Mouse (Mus musculus) neural tube, embryonic 11.5 days (tissue): ENCODE measurements around the gene Ccdc172. TPM values are rescaled to one million over a fixed set of nuclear protein-coding genes. Genes with fewer than 3 reads are reported as not detected.

Source experiments
- ATAC-seq: fragments of 200-750 bp; cut with Nextera tagmentation; 2 replicates; pipeline ENCODE4 v1.8.0; 2017; ENCODE audit warnings: moderate number of reproducible peaks, mild to moderate bottlenecking, moderate TSS enrichment, moderate library complexity; ENCODE audit not compliant: insufficient read depth, low FRiP score, low TSS enrichment
- DNase-seq: peaks from one replicate; pipeline ENCODE4 v3.0.0-alpha.2; 2015; ENCODE audit warnings: low spot score
- H3K27ac ChIP-seq: fragments of 300-500 bp; sonication (generic); 2 replicates; pipeline ENCODE4 v1.5.1; 2014; ENCODE audit warnings: low read depth, mild to moderate bottlenecking, low read length
- H3K27me3 ChIP-seq: fragments of 300-500 bp; sonication (generic); 2 replicates; pipeline ENCODE4 v1.6.1; 2014; ENCODE audit warnings: mild to moderate bottlenecking, low read length, mixed read lengths; ENCODE audit not compliant: control insufficient read depth, insufficient read depth
- H3K36me3 ChIP-seq: fragments of 300-500 bp; sonication (generic); 2 replicates; pipeline ENCODE4 v1.6.1; 2014; ENCODE audit warnings: mild to moderate bottlenecking, low read length, moderate library complexity, mixed read lengths; ENCODE audit not compliant: control insufficient read depth, insufficient read depth
- H3K4me1 ChIP-seq: fragments of 300-500 bp; sonication (generic); 2 replicates; pipeline ENCODE4 v1.6.1; 2014; ENCODE audit warnings: low read length, mixed read lengths; ENCODE audit not compliant: control insufficient read depth, insufficient read depth
- H3K4me2 ChIP-seq: fragments of 300-500 bp; sonication (generic); 2 replicates; pipeline ENCODE4 v1.6.1; 2014; ENCODE audit warnings: low read depth, mild to moderate bottlenecking, moderate library complexity
- H3K4me3 ChIP-seq: fragments of 300-500 bp; sonication (generic); 2 replicates; pipeline ENCODE4 v1.5.1; 2014; ENCODE audit warnings: low read depth, low read length
- H3K9ac ChIP-seq: fragments of 300-500 bp; sonication (generic); 2 replicates; pipeline ENCODE4 v1.6.1; 2014; ENCODE audit warnings: mild to moderate bottlenecking, low read length
- H3K9me3 ChIP-seq: fragments of 300-500 bp; sonication (generic); 2 replicates; pipeline ENCODE4 v1.6.1; 2016; ENCODE audit warnings: low read length; ENCODE audit not compliant: control insufficient read depth
- WGBS: fragments of 180-500 bp; shearing (Covaris S2); extraction: QIAGEN DNeasy Blood & Tissue Kit; methylation state at CpG from one replicate; pipeline ENCODE4 v1.1.7; 2014; 5-methylcytosine and 5-hydroxymethylcytosine counted together
- polyA plus RNA-seq: library from polyadenylated mRNA; unstranded; fragments of >200 nt; fragmentation: Nextera tagmentation; extraction: Ambion mirVana; gene quantifications from 2 replicates; pipeline ENCODE4 v1.2.1, GENCODE M21; 2014

Gene Ccdc172
- polyA plus RNA-seq, 1 experiment from 2014 or later = not detected

DNA sequence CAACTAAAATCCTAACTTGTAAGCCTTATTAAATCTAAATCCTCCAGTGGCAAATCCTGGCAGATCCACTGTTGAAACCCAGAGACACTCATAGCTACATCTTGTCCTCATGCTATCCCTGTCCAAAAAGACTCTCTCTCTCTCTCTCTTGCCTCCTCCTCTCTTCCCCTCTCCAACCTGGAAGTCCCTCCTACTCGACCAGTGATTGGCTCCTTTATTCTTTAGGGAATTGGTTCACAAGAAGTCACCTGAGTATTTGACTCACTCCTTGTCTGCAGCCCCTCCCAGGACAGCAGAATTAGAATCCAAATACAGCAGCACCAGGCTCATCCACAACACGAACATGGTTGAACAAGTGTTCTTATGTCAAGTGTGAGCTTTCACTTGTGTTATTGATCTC lies 74.3 kb downstream of the Ccdc172 start:
- Histone ChIP-seq H3K27ac (no peak overlapping the region), H3K36me3 (no peaks in the 10 kb centered on the region), H3K4me3 (no peak overlapping the region), H3K4me1 (no peaks in the 10 kb centered on the region), H3K9me3 (no peaks in the 10 kb centered on the region), H3K4me2 (no peak overlapping the region), H3K27me3 (no peaks in the 10 kb centered on the region), H3K9ac (no peak overlapping the region)
- ATAC-seq = no peak
- 81% methylated on average over 2 of the region's 2 CpGs for WGBS
- DNase-seq = no peak

DNA sequence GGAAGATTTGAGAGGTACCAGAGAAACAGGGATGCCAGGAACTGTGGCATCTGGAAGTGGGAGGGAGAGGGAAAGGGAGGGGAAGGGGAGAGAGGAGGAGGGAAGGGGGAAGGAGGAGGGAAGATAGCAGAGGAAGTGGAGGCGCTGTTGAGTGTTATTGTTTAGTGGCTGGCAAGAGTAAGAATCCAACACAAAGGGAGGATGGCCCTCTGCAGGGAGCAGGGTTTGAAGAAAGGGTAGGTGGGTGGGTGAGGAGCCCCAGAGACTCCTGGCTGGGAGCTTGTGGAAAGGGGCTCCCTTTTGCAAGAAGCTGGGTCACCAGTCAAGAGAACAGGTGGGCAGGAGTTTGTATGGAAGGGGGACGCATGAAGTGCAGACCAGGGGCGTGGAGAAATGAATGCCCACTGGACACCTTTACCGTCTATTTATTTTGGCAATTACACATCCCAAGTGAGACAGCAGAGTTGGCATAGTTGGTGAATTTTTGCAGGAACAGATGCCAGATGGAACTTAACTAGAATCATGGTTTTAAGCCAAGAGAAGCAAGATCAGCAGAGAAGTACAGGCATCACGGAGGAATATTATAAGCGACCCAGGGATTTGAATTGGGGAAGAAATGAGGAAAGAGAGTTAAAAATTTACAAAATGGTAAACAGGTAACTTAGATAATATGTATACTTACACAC lies 78.6 kb downstream of the Ccdc172 start:
- Histone ChIP-seq H3K36me3 (no peaks in the 10 kb centered on the region), H3K4me3 (no peak overlapping the region), H3K4me1 (no peaks in the 10 kb centered on the region), H3K27me3 (no peaks in the 10 kb centered on the region), H3K4me2 (no peak overlapping the region), H3K9ac (no peak overlapping the region), H3K9me3 (no peaks in the 10 kb centered on the region), H3K27ac (no peak overlapping the region)
- 75% methylated on average over 6 of the region's 6 CpGs for WGBS
- ATAC-seq (no peak), DNase-seq (no peak)

DNA sequence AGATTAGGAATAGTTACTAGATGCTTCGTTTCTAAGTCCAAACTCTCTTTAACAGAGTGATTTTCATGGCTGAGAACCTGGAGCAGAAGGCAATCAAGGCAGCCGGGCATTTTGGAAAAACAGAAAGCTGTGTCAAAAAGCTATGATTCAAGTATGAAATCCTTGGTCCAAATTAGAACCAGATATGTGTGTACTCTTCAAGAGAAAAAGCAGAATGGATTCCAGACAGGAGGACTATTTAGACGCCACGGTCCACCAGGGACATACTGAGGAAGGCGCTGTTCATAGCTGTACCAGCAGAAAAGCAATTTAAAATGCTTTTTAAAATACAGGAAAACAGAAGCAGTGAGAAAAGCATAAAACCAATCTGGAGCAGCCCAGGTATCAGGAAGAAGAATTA lies 88.6 kb downstream of the Ccdc172 start:
- WGBS = 80% methylated on average over 5 of the region's 5 CpGs
- Histone ChIP-seq H3K4me1 (no peaks in the 10 kb centered on the region), H3K4me2 (no peak overlapping the region), H3K36me3 (no peaks in the 10 kb centered on the region), H3K27me3 (no peaks in the 10 kb centered on the region), H3K9ac (no peak overlapping the region), H3K4me3 (no peak overlapping the region), H3K27ac (no peak overlapping the region), H3K9me3 (no peaks in the 10 kb centered on the region)
- ATAC-seq (no peak), DNase-seq (no peak)

Other genes starting within 250 kb of the Ccdc172 start
- 39.5 and 40.4 TPM in 2 replicates for gene Gfra1, start 56.1 kb upstream of the Ccdc172 start, polyA plus RNA-seq
- 0.54 and 1.1 TPM in 2 replicates for gene Pnlip, start 140.5 kb downstream of the Ccdc172 start, polyA plus RNA-seq
- not detected in 2 replicates for gene Pnliprp1, start 216.9 kb downstream of the Ccdc172 start, polyA plus RNA-seq
- 0.26 TPM in 1 of 2 replicates, not detected in the other for gene Pnliprp2, start 247.7 kb downstream of the Ccdc172 start, polyA plus RNA-seq